Mouse (Mus musculus): Measurements from ENCODE around the gene Amotl1. TPM values are rescaled to one million over a fixed set of nuclear protein-coding genes. Genes with fewer than 3 reads are reported as not detected.
"Not testable (repeated sequence)": the region's sequence is repeated elsewhere in the genome, so short reads cannot be mapped to it uniquely, and the experiment has no call there.

Amotl1 gene
- 9.4 and 9.6 TPM in 2 replicates for polyA plus RNA-seq (2015; fragmentation: Nextera tagmentation; extraction: Ambion mirVana)

DNA sequence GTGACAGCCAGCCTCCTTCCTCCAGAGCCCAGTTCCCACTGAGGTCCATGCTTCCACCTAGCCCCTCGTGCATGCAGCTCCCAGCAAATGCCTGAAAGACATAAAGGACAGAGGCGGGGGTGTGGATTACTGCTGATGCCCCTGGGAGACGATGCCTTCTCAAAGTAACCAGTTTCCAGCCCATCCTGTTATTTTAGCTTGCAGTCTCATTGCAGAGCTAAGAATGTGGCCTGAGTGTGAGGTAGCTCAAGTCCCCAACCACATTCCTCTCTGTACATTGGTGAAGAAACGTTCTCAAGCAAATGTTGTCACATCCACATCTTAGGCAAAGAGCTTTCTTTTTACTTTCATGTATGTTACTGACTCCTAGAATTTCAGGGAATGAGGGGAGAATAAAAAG lies at the start of gene Amotl1:
Amotl1 (minus strand) TSS at position 101 of the 400 bp plus-strand sequence.
- WGBS: 61% methylated on average over 4 of the region's 4 CpGs
- H3K27me3 ChIP-seq: no peaks in the 10 kb centered on the region
- H3K9ac ChIP-seq (replicated peaks): no peak within 1 kb of the TSS
- no peak within 1 kb of the TSS for H3K4me3 ChIP-seq
- ATAC-seq (replicated peaks): no peak
- H3K27ac ChIP-seq (replicated peaks): no peak within 1 kb of the TSS
- H3K9me3 ChIP-seq: no peaks in the 10 kb centered on the region
- no peaks in the 10 kb centered on the region for H3K36me3 ChIP-seq
- H3K4me1 ChIP-seq: no peaks in the 10 kb centered on the region; the same call in 1 of the 2 replicates
- no peak within 1 kb of the TSS for H3K4me2 ChIP-seq (replicated peaks)

- Histone ChIP-seq H3K4me1 (no peaks in the 10 kb centered on the region), H3K27me3 (no peaks in the 10 kb centered on the region), H3K4me2 (replicated peaks) (no peak overlapping the region), H3K36me3 (no peaks in the 10 kb centered on the region), H3K27ac (replicated peaks) (no peak overlapping the region), H3K9ac (replicated peaks) (no peak overlapping the region), H3K9me3 (no peaks in the 10 kb centered on the region), H3K4me3 (no peak overlapping the region)
- WGBS: 77% methylated on average over 12 of the region's 12 CpGs
- no peak for ATAC-seq (replicated peaks)
Observed at GRCm38 (mm10) chr9:14689376-14690108, 44.7 kb upstream of the Amotl1 start.

DNA sequence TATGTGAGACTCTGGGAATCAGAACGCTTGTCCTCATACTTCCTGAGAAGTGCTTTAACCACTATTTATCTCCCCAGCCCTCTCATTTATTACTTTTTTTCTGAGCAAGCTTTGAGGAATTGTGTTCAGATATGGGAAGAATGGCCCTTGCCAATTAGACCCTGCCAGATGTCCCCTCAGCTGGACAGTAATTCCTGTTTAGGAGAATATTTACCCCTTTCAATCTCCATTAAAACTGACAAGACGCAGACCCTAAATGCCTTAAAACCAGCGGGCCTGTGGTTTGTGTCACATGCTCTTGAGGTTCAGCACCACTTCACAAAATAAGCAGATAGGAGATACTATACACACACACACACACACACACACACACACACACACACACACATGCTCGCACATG lies 39.5 kb upstream of the Amotl1 start:
- ATAC-seq (replicated peaks): no peak
- no peak overlapping the region for H3K9ac ChIP-seq (replicated peaks)
- no peak overlapping the region for H3K4me2 ChIP-seq (replicated peaks)
- no peak overlapping the region for H3K27ac ChIP-seq (replicated peaks)
- H3K4me1 ChIP-seq: no peaks in the 10 kb centered on the region
- no peaks in the 10 kb centered on the region for H3K36me3 ChIP-seq
- no peaks in the 10 kb centered on the region for H3K9me3 ChIP-seq
- no peaks in the 10 kb centered on the region for H3K27me3 ChIP-seq
- H3K4me3 ChIP-seq: no peak overlapping the region
- WGBS: 73% methylated on average over 4 of the region's 4 CpGs

GRCm38 (mm10) chr9:14682741-14683140 lies 37.9 kb upstream of the Amotl1 start:
- no peaks in the 10 kb centered on the region for H3K36me3 ChIP-seq
- H3K27me3 ChIP-seq: no peaks in the 10 kb centered on the region
- H3K4me1 ChIP-seq: no peaks in the 10 kb centered on the region
- H3K9me3 ChIP-seq: no peaks in the 10 kb centered on the region
- H3K4me3 ChIP-seq: no peak overlapping the region
- no peak overlapping the region for H3K27ac ChIP-seq (replicated peaks)
- ATAC-seq (replicated peaks): no peak
- no peak overlapping the region for H3K9ac ChIP-seq (replicated peaks)
- no peak overlapping the region for H3K4me2 ChIP-seq (replicated peaks)

- Histone ChIP-seq H3K9me3 (no peaks in the 10 kb centered on the region), H3K36me3 (no peaks in the 10 kb centered on the region), H3K4me3 (no peak overlapping the region), H3K4me1 (no peaks in the 10 kb centered on the region), H3K4me2 (replicated peaks) (no peak overlapping the region), H3K9ac (replicated peaks) (no peak overlapping the region), H3K27ac (replicated peaks) (no peak overlapping the region), H3K27me3 (no peaks in the 10 kb centered on the region)
- WGBS: 66% methylated on average over 2 of the region's 2 CpGs
- no peak for ATAC-seq (replicated peaks)
Observed at GRCm38 (mm10) chr9:14680584-14680983, 35.7 kb upstream of the Amotl1 start.

DNA sequence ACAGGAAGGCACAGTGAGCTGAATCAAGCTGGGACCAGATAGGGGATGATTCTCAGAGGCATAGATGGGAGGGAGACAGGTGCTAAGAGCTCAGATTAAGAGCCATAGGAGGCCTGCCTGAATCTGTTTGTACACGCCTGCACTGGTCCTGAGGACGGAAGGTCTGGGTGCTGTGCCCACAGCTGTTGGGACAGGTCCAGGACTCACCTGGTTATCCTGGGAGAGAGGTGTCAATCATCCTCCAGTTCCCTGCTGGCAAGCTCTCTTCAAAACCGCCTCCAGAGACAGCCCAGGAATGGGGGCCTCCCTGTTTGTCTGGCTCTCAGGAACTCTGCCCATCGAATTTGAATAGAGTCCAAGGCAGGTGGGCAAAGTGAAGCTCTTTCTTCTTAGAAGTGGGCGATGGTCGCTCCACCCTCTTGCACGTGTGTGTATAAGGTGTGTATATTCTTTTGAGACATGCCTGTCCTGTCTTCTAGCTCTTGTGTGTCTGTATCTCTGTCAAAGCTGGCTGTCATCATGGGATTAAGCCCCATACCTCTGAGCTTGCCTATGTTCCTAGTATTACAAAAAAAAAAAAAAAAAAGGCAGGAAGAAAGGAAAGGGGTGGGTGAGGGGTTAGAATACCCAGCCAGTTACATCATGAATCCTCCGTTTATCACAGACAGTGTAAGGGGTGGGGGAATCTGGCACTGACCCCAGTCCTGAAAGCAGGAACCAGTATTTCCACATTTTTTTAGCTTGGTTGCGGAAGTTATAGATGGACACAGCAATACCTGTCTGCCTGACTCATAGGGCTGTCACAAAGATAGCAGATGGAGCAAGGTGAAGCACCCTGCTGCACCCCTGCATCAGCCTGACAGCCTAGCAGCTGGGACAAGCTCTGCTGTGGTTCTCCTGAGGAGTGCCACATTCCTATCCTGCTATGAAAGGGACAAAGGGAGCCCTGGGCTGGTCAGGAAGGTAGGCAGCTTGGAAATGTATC lies 31.1 kb upstream of the Amotl1 start:
- Histone ChIP-seq H3K27ac (replicated peaks) (no peak overlapping the region), H3K9ac (replicated peaks) (no peak overlapping the region), H3K4me1 (no peaks in the 10 kb centered on the region), H3K36me3 (no peaks in the 10 kb centered on the region), H3K4me2 (replicated peaks) (no peak overlapping the region), H3K4me3 (no peak overlapping the region), H3K9me3 (no peaks in the 10 kb centered on the region), H3K27me3 (no peaks in the 10 kb centered on the region)
- WGBS: 60% methylated on average over 9 of the region's 9 CpGs
- ATAC-seq (replicated peaks): no peak

- Histone ChIP-seq H3K4me1 (no peaks in the 10 kb centered on the region), H3K27me3 (no peaks in the 10 kb centered on the region), H3K4me2 (replicated peaks) (no peak overlapping the region), H3K9me3 (no peaks in the 10 kb centered on the region), H3K4me3 (no peak overlapping the region), H3K36me3 (no peaks in the 10 kb centered on the region), H3K27ac (replicated peaks) (no peak overlapping the region), H3K9ac (replicated peaks) (no peak overlapping the region)
- 92% methylated on average over 8 of the region's 8 CpGs for WGBS
- no peak for ATAC-seq (replicated peaks)
Observed at GRCm38 (mm10) chr9:14674506-14674905, 29.6 kb upstream of the Amotl1 start.

GRCm38 (mm10) chr9:14673109-14673508 lies 28.3 kb upstream of the Amotl1 start:
- no peaks in the 10 kb centered on the region for H3K27me3 ChIP-seq
- H3K9ac ChIP-seq (replicated peaks): no peak overlapping the region
- ATAC-seq (replicated peaks): no peak
- 89% methylated on average over 4 of the region's 4 CpGs for WGBS
- H3K36me3 ChIP-seq: no peaks in the 10 kb centered on the region
- H3K4me2 ChIP-seq (replicated peaks): no peak overlapping the region
- no peak overlapping the region for H3K4me3 ChIP-seq
- no peaks in the 10 kb centered on the region for H3K4me1 ChIP-seq
- no peaks in the 10 kb centered on the region for H3K9me3 ChIP-seq
- no peak overlapping the region for H3K27ac ChIP-seq (replicated peaks)

DNA sequence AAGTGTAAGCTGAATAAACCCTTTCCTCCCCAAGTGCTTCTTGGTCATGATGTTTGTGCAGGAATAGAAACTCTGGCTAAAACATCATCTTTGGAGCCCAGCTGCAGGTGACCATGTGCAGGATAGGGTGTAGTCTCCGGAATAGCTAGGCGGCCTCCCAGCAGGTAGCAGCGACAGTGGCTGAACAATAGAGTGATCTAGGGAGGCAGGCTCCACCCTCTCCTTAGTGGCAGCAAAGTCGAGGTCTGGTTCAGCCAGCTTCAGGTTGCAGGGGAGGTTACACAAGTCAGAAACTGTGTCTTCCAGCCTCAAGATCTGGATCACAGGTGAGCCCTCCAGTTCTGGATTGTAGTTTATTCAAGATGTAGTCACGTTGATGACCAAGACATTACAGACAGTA lies 27.1 kb upstream of the Amotl1 start:
- 34% methylated on average over 5 of the region's 5 CpGs for WGBS
- not testable (repeated sequence) for H3K27me3 ChIP-seq; H3K9ac ChIP-seq (replicated peaks); H3K4me2 ChIP-seq (replicated peaks); H3K4me1 ChIP-seq; H3K9me3 ChIP-seq; H3K36me3 ChIP-seq; H3K4me3 ChIP-seq; ATAC-seq (replicated peaks); H3K27ac ChIP-seq (replicated peaks)

DNA sequence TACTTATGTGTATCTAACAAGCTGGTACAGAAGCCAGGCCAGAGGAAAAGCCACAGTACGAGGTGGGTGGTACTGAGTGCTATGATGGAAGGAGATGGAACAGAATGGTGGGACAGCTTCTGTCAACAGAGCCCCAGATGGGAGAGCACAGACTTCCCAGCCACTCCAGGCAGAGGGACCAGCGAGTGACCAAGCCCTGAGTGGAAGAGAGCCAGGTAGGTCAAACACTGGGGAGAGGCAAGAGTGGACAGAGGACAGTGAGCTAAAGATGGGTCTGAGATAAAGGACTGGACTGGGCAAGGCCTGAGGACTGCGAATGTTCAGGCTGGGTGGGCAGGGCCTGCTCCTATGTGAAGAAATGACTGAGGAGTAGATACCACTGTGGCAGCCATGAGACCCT lies 23.5 kb upstream of the Amotl1 start:
- Histone ChIP-seq H3K4me2 (replicated peaks) (no peak overlapping the region), H3K9me3 (no peaks in the 10 kb centered on the region), H3K27ac (replicated peaks) (no peak overlapping the region), H3K9ac (replicated peaks) (no peak overlapping the region), H3K4me3 (no peak overlapping the region), H3K4me1 (no peaks in the 10 kb centered on the region), H3K27me3 (no peaks in the 10 kb centered on the region), H3K36me3 (no peaks in the 10 kb centered on the region)
- 86% methylated on average over 3 of the region's 3 CpGs for WGBS
- no peak for ATAC-seq (replicated peaks)

- Histone ChIP-seq H3K4me1 (no peaks in the 10 kb centered on the region), H3K27me3 (no peaks in the 10 kb centered on the region), H3K9me3 (no peaks in the 10 kb centered on the region), H3K9ac (replicated peaks) (no peak overlapping the region), H3K4me2 (replicated peaks) (no peak overlapping the region), H3K27ac (replicated peaks) (no peak overlapping the region), H3K4me3 (no peak overlapping the region), H3K36me3 (no peaks in the 10 kb centered on the region)
- 89% methylated on average over 3 of the region's 3 CpGs for WGBS
- ATAC-seq (replicated peaks): no peak
Observed at GRCm38 (mm10) chr9:14666071-14666470, 21.2 kb upstream of the Amotl1 start.

DNA sequence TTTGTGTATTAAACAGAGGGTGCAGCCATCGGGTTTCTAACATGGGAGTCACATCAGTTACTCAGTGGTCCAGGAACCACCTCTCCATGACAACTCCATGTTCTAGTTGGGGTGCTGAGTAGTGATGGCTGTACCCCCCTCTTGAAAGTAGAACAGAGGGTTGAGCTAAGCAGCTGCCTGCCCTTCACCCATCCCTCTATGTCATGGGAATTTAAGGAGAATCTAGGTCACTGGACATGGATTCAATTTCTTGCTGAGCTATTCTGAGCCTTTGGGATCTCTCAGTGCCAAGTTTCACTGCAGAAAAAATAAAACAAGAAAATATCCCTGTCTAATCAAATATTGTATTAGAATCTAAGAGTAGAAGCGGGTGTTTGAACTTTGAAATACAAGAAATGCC lies 18.7 kb upstream of the Amotl1 start:
- Histone ChIP-seq H3K9me3 (no peaks in the 10 kb centered on the region), H3K4me2 (replicated peaks) (no peak overlapping the region), H3K9ac (replicated peaks) (no peak overlapping the region), H3K27ac (replicated peaks) (no peak overlapping the region), H3K27me3 (no peaks in the 10 kb centered on the region), H3K4me1 (no peaks in the 10 kb centered on the region), H3K36me3 (no peaks in the 10 kb centered on the region), H3K4me3 (no peak overlapping the region)
- no peak for ATAC-seq (replicated peaks)
- 90% methylated on average over 2 of the region's 2 CpGs for WGBS

All from forebrain, embryonic 15.5 days (tissue).